Mouse (Mus musculus) embryonic facial prominence, embryonic 11.5 days (tissue): ENCODE data around the gene Gas2l1. TPM values are rescaled to one million over a fixed set of nuclear protein-coding genes. Genes with fewer than 3 reads are reported as not detected.

Experiments used
- ATAC-seq: fragments of 200-750 bp; cut with Nextera tagmentation; replicated peaks from 2 replicates; pipeline ENCODE4 v1.8.0; 2017; ENCODE audit warnings: low read depth; ENCODE audit not compliant: insufficient number of reproducible peaks, low FRiP score, low TSS enrichment
- DNase-seq: peaks from one replicate; pipeline ENCODE4 v3.0.0-alpha.2; 2015; ENCODE audit warnings: low spot score
- H3K27ac ChIP-seq: fragments of 300-500 bp; sonication (generic); replicated peaks from 2 replicates; pipeline ENCODE4 v1.5.1; 2014; ENCODE audit warnings: mild to moderate bottlenecking, low read depth, low read length, control low read depth
- H3K27me3 ChIP-seq: fragments of 300-500 bp; sonication (generic); 2 replicates; pipeline ENCODE4 v1.6.1; 2014; ENCODE audit warnings: mild to moderate bottlenecking, low read length, moderate library complexity, mixed read lengths; ENCODE audit not compliant: control insufficient read depth, insufficient read depth
- H3K36me3 ChIP-seq: fragments of 300-500 bp; sonication (generic); replicated peaks from 2 replicates; pipeline ENCODE4 v1.6.1; 2014; ENCODE audit warnings: low read depth, mild to moderate bottlenecking, low read length, moderate library complexity, mixed read lengths; ENCODE audit not compliant: control insufficient read depth, insufficient read depth
- H3K4me1 ChIP-seq: fragments of 300-500 bp; sonication (generic); 2 replicates; pipeline ENCODE4 v1.6.1; 2014; ENCODE audit warnings: low read length, mixed read lengths; ENCODE audit not compliant: control insufficient read depth, insufficient read depth
- H3K4me2 ChIP-seq: fragments of 300-500 bp; sonication (generic); 2 replicates; pipeline ENCODE4 v1.6.1; 2014; ENCODE audit warnings: low read depth, mild to moderate bottlenecking, control low read depth, low read length, moderate library complexity
- H3K4me3 ChIP-seq: fragments of 300-500 bp; sonication (generic); 2 replicates; pipeline ENCODE4 v1.5.1; 2014; ENCODE audit warnings: low read depth, low read length, control low read depth
- H3K9ac ChIP-seq: fragments of 300-500 bp; sonication (generic); replicated peaks from 2 replicates; pipeline ENCODE4 v1.6.1; 2014; ENCODE audit warnings: mild to moderate bottlenecking, control low read depth, low read length
- H3K9me3 ChIP-seq: fragments of 300-500 bp; sonication (generic); replicated peaks from 2 replicates; pipeline ENCODE4 v1.6.1; 2016; ENCODE audit warnings: mild to moderate bottlenecking, low read length, inconsistent platforms, mixed read lengths; ENCODE audit not compliant: control insufficient read depth
- WGBS: fragments of 180-500 bp; shearing (Covaris S2); extraction: QIAGEN DNeasy Blood & Tissue Kit; methylation state at CpG from one replicate; pipeline ENCODE4 v1.1.7; 2014; 5-methylcytosine and 5-hydroxymethylcytosine counted together
- polyA plus RNA-seq: library from polyadenylated mRNA; unstranded; fragments of >200 nt; fragmentation: Nextera tagmentation; extraction: Ambion mirVana; gene quantifications from 2 replicates; pipeline ENCODE4 v1.2.1, GENCODE M21; 2014

The Gas2l1 gene
- polyA plus RNA-seq, 1 experiment from 2014 or later: 24.1 TPM

DNA sequence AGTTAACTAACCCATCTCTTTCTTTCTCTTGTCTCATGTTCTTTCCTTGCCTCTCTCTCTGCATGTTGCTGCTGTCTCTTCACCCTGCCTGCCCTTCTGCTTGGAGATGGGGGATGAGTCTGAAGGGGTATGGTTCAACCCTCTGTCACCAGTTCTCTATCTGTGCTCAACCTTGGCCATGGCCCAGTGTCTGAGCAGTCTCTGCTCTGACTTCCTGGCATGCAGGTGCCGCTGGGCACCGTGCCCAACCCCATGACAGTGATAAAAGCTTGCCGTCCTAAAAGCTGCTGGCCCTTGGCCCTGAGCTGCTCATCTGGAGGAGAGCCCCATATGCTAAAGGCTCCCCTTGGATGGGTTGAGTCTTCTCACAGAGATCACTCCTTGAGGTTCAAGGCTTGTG lies 32.0 kb downstream of the Gas2l1 start:
- no peak overlapping the region for H3K4me3 ChIP-seq
- H3K27me3 ChIP-seq: no peaks in the 10 kb centered on the region
- WGBS: 98% methylated on average over 3 of the region's 3 CpGs
- H3K4me2 ChIP-seq: no peak overlapping the region
- no peak overlapping the region for H3K27ac ChIP-seq
- no peaks in the 10 kb centered on the region for H3K9me3 ChIP-seq
- no peak for DNase-seq
- no peak overlapping the region for H3K9ac ChIP-seq
- no peaks in the 10 kb centered on the region for H3K4me1 ChIP-seq
- H3K36me3 ChIP-seq: peaks cover 9% of the 10 kb centered on the region
- no peak for ATAC-seq

DNA sequence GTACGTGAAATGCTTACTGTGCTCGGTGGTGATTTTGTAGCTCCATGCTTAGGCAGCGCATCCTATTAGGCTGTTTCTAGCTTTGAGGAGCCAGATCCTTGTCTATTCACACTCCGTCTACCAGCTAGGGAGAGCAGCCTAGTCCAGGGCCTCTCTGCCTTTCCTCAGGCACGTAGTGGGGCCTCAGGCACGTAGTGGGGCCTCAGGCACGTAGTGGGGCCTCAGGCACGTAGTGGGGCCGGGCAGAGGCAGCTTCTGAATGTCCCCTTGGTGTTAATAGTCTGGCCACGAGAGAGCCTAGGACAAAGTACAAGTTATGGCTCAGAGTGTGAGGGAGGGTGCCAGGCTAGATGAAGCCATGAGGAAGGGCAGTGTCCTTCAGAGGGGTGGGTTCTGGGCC lies 32.4 kb downstream of the Gas2l1 start:
- WGBS: 90% methylated on average over 10 of the region's 10 CpGs
- peaks cover 9% of the 10 kb centered on the region for H3K36me3 ChIP-seq

DNA sequence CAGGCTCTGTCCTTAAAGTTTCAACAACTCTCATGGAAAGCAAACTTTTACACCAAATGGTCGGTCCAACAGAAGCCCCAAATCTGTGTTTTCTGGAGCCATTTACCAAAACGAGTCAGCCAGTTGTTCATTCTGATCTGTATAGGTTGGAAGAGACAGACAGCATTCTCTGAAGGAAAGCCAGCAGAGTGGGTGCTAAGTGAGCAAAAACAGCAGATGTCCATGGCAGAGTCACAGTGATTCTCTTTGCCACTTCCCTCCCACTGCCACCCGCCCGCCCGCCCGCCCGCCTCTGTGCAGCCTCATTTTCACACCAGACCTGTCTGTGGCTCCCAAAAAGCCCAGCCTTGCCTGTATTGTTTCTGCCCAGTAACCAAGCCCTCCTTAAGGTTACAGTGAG lies 36.9 kb downstream of the Gas2l1 start:
- H3K9me3 ChIP-seq: no peaks in the 10 kb centered on the region
- peaks cover 11% of the 10 kb centered on the region for H3K36me3 ChIP-seq
- no peak overlapping the region for H3K4me3 ChIP-seq
- 93% methylated on average over 7 of the region's 7 CpGs for WGBS
- H3K27ac ChIP-seq: no peak overlapping the region
- no peak for ATAC-seq
- no peaks in the 10 kb centered on the region for H3K4me1 ChIP-seq
- H3K4me2 ChIP-seq: no peak overlapping the region
- DNase-seq: no peak
- no peaks in the 10 kb centered on the region for H3K27me3 ChIP-seq
- H3K9ac ChIP-seq: no peak overlapping the region

More for the DNA sequence above, 32.4 kb downstream of the Gas2l1 start:
- H3K4me1 ChIP-seq: no peaks in the 10 kb centered on the region
- no peak overlapping the region for H3K4me3 ChIP-seq
- H3K9me3 ChIP-seq: no peaks in the 10 kb centered on the region
- no peak overlapping the region for H3K9ac ChIP-seq
- ATAC-seq: no peak
- H3K27me3 ChIP-seq: no peaks in the 10 kb centered on the region
- DNase-seq: no peak
- H3K4me2 ChIP-seq: no peak overlapping the region
- no peak overlapping the region for H3K27ac ChIP-seq

DNA sequence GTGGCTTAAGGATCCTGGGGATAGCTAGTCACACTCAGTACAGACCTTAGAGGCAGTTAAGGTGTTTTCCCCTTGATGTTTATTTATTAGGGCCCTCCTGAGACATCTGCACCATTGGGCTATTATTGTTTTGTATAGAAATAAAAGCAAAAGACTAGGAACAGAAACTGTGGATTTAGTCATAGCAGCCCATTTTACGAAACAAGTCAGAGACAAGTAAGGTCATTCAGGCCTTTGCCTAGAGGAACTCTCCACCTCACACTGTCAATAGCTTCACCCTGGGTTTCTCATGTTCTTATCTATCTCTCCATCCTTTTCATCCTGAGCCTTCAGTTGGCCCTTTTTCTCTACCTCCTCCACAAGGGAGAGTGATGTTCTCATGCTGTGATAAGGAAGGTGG lies 40.0 kb downstream of the Gas2l1 start:
- ATAC-seq (no peak), DNase-seq (no peak)
- no peak overlapping the region for H3K4me3 ChIP-seq
- 93% methylated on average over 1 of the region's 1 CpGs for WGBS
- H3K9ac ChIP-seq: no peak overlapping the region
- H3K9me3 ChIP-seq: no peaks in the 10 kb centered on the region
- peaks cover 7% of the 10 kb centered on the region; the same call in 1 of the 2 replicates for H3K36me3 ChIP-seq
- no peak overlapping the region for H3K4me2 ChIP-seq
- H3K4me1 ChIP-seq: no peaks in the 10 kb centered on the region
- H3K27me3 ChIP-seq: no peaks in the 10 kb centered on the region
- H3K27ac ChIP-seq: no peak overlapping the region

DNA sequence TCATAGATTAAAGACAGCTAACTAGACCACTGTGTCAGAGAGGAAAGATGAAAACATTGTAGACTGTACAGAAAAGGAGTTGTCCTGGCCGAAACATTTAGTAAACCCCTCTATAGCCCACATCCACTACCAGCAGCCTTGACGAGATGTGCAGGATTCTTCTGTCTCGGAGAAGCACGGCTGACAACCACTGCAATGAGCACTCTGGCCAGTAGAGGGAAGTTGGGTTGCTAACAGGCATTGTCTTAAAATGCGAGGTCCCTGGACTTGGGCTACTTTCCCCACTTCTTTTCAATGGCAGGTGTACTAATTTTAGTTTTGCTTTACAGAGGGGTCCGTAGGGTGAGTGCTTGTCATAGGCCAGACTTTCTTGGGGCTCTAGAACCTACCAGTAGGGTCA lies 47.6 kb downstream of the Gas2l1 start:
- Histone ChIP-seq H3K36me3 (peaks cover 7% of the 10 kb centered on the region), H3K4me2 (no peak overlapping the region), H3K9me3 (no peaks in the 10 kb centered on the region), H3K4me1 (no peaks in the 10 kb centered on the region), H3K27me3 (no peaks in the 10 kb centered on the region), H3K4me3 (no peak overlapping the region), H3K9ac (no peak overlapping the region), H3K27ac (no peak overlapping the region)
- 65% methylated on average over 6 of the region's 6 CpGs for whole genome bisulfite sequencing
- ATAC-seq (no peak), DNase-seq (no peak)

DNA sequence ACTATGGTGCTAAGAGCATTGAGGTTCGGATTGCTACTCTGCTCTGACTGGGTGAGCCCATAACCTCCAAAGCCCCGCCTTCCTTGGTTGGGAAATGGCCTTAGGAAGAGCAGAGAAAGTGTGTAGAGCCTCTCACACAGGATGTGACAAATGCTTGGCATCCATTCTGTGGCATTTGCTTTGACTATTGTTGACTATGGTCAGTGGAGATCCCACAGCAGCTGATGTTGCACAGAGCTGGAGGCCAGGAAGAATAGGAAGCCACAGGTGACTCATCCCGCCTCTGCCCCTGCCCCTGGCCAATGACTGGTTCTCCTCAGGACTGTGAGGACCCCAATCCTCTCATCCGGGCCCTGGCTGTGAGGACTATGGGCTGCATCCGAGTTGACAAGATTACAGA lies 48.8 kb downstream of the Gas2l1 start:
- 91% methylated on average over 5 of the region's 5 CpGs for WGBS
- no peak for ATAC-seq
- Histone ChIP-seq H3K4me2 (no peak overlapping the region), H3K4me3 (no peak overlapping the region), H3K9ac (no peak overlapping the region), H3K27ac (no peak overlapping the region), H3K4me1 (no peaks in the 10 kb centered on the region), H3K9me3 (no peaks in the 10 kb centered on the region), H3K36me3 (peaks cover 7% of the 10 kb centered on the region), H3K27me3 (no peaks in the 10 kb centered on the region)
- no peak for DNase-seq

DNA sequence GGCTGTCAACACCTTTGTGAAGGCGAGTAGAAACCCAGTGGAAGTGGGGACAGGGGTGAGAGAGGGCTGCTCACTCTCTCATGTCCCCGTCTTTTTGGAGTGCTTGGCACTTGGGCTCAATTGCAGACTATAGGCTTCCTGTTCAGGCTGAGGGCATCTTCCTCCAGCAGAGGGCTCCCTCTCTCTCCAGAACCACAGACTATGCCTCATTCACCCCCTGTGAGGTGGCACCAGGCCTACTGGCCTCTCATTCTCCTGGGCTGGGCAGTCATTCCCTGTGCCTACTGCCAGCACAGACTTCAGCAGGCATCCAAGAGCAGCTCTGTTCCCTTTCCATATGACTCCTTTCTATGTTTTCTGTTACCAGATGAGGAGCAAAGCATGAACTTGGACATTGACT lies 49.4 kb downstream of the Gas2l1 start:
- no peak overlapping the region for H3K27ac ChIP-seq
- H3K9ac ChIP-seq: no peak overlapping the region
- no peak overlapping the region for H3K4me2 ChIP-seq
- ATAC-seq: no peak
- no peak overlapping the region for H3K4me3 ChIP-seq
- peak; percentile 18 for DNase-seq
- 64% methylated on average over 2 of the region's 2 CpGs for WGBS
- no peaks in the 10 kb centered on the region for H3K4me1 ChIP-seq
- no peaks in the 10 kb centered on the region for H3K9me3 ChIP-seq
- peaks cover 7% of the 10 kb centered on the region for H3K36me3 ChIP-seq
- no peaks in the 10 kb centered on the region for H3K27me3 ChIP-seq

DNA sequence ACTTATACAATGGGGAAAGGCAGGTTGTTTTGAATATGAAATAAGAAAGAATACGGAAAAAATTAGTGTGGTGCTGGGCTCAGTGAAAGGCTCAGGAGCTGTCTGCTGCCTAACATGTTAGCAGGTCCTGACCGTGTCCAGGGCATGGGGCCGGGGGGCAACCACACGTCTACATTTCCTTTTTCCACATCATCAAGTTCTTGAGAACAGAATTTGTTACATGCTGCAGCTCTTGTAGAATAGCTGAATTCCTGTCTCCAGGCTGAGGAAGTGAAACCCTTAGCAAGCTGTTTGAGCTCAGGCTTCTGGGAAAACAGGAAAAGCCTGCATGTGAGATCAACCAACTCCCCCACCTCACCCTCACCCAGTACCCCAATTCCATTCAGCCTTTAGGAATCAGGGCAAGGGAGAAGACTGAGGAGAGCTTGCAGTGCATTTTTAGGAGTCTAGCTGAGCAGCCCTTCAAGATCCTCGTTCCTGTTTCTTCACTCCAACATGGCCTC lies 52.9 kb downstream of the Gas2l1 start:
- Histone ChIP-seq H3K4me3 (no peak overlapping the region), H3K9ac (no peak overlapping the region), H3K36me3 (no peaks in the 10 kb centered on the region; the same call in none of the 2 replicates), H3K4me1 (no peaks in the 10 kb centered on the region), H3K27ac (no peak overlapping the region), H3K4me2 (no peak overlapping the region), H3K9me3 (no peaks in the 10 kb centered on the region), H3K27me3 (no peaks in the 10 kb centered on the region)
- no peak for ATAC-seq
- DNase-seq: no peak
- 90% methylated on average over 5 of the region's 5 CpGs for WGBS
